Mouse (Mus musculus) stomach, postnatal 0 days (tissue): Measurements from ENCODE around the gene Ldlrad3. TPM values are rescaled to one million over a fixed set of nuclear protein-coding genes. Genes with fewer than 3 reads are reported as not detected.

Experiments
- ATAC-seq: fragments of 200-750 bp; cut with Nextera tagmentation; 2 replicates; pipeline ENCODE4 v1.8.0; 2017; ENCODE audit not compliant: low FRiP score, low TSS enrichment
- DNase-seq: peaks from one replicate; pipeline ENCODE4 v3.0.0-alpha.2; 2016; ENCODE audit warnings: low spot score
- H3K27ac ChIP-seq: fragments of 300-500 bp; sonication (generic); replicated peaks from 2 replicates; pipeline ENCODE4 v1.5.1; 2014; ENCODE audit warnings: mild to moderate bottlenecking, control low read depth
- H3K27me3 ChIP-seq: fragments of 300-500 bp; sonication (generic); 2 replicates; pipeline ENCODE4 v1.6.1; 2014; ENCODE audit warnings: low read length; ENCODE audit not compliant: control insufficient read depth, insufficient read depth
- H3K36me3 ChIP-seq: fragments of 300-500 bp; sonication (generic); 2 replicates; pipeline ENCODE4 v1.6.1; 2014; ENCODE audit warnings: low read length, mixed read lengths; ENCODE audit not compliant: control insufficient read depth, insufficient read depth
- H3K4me1 ChIP-seq: fragments of 300-500 bp; sonication (generic); replicated peaks from 2 replicates; pipeline ENCODE4 v1.6.1; 2014; ENCODE audit warnings: antibody characterized with exemption; ENCODE audit not compliant: control insufficient read depth, insufficient read depth
- H3K4me2 ChIP-seq: fragments of 300-500 bp; sonication (generic); replicated peaks from 2 replicates; pipeline ENCODE4 v1.6.1; 2014; ENCODE audit warnings: low read depth, mild to moderate bottlenecking, control low read depth, moderate library complexity
- H3K4me3 ChIP-seq: fragments of 300-500 bp; sonication (generic); 2 replicates; pipeline ENCODE4 v1.5.1; 2014; ENCODE audit warnings: low read depth, low read length, control low read depth
- H3K9ac ChIP-seq: fragments of 300-500 bp; sonication (generic); 2 replicates; pipeline ENCODE4 v1.6.1; 2014; ENCODE audit warnings: mild to moderate bottlenecking, low read length, control low read depth, mixed read lengths
- H3K9me3 ChIP-seq: fragments of 300-500 bp; sonication (generic); 2 replicates; pipeline ENCODE4 v1.6.1; 2016; ENCODE audit warnings: low read length; ENCODE audit not compliant: control insufficient read depth
- CTCF ChIP-seq: IDR thresholded peaks from 2 replicates; pipeline ENCODE4 v1.5.1; 2016; ENCODE audit warnings: antibody characterized with exemption, low read depth, mild to moderate bottlenecking, moderate library complexity
- EP300 ChIP-seq: optimal IDR thresholded peaks from 2 replicates; pipeline ENCODE3; 2016; ENCODE audit warnings: antibody characterized with exemption
- WGBS: fragments of 180-500 bp; shearing (Covaris S2); extraction: QIAGEN DNeasy Blood & Tissue Kit; methylation state at CpG from one replicate; pipeline ENCODE4 v1.1.7; 2014; 5-methylcytosine and 5-hydroxymethylcytosine counted together
- polyA plus RNA-seq: library from polyadenylated mRNA; unstranded; fragments of >200 nt; fragmentation: Nextera tagmentation; extraction: Ambion mirVana; gene quantifications from 2 replicates; pipeline ENCODE4 v1.2.1, GENCODE M21; 2015

Gene Ldlrad3
- polyA plus RNA-seq, 1 experiment from 2014 or later: 20.5 TPM

- H3K36me3 ChIP-seq: 0 out of 2 replicates have a peak, but pooled peaks cover 2% of the 10 kb centered on the region
- no peak overlapping the region for H3K9ac ChIP-seq
- WGBS: 92% methylated on average over 7 of the region's 7 CpGs
- no peak overlapping the region for H3K4me2 ChIP-seq
- no peak overlapping the region for H3K4me3 ChIP-seq
- TF ChIP-seq CTCF: no peak
- no peak for TF ChIP-seq EP300
- H3K4me1 ChIP-seq: no peaks in the 10 kb centered on the region
- ATAC-seq (no peak), DNase-seq (no peak)
- H3K27ac ChIP-seq: no peak overlapping the region
- no peaks in the 10 kb centered on the region for H3K27me3 ChIP-seq
- H3K9me3 ChIP-seq: no peaks in the 10 kb centered on the region
Observed at GRCm38 (mm10) chr2:102046481-102046880, 139.7 kb downstream of the Ldlrad3 start.

- TF ChIP-seq EP300: no peak
- TF ChIP-seq CTCF: no peak
- WGBS: 86% methylated on average over 5 of the region's 5 CpGs
- no peaks in the 10 kb centered on the region for H3K27me3 ChIP-seq
- no peak overlapping the region for H3K27ac ChIP-seq
- DNase-seq (no peak), ATAC-seq (no peak)
- no peak overlapping the region for H3K4me3 ChIP-seq
- H3K36me3 ChIP-seq: no peaks in the 10 kb centered on the region
- H3K9ac ChIP-seq: no peak overlapping the region
- H3K4me1 ChIP-seq: no peaks in the 10 kb centered on the region
- no peaks in the 10 kb centered on the region for H3K9me3 ChIP-seq
- H3K4me2 ChIP-seq: no peak overlapping the region
Observed at GRCm38 (mm10) chr2:102040456-102040855, 145.7 kb downstream of the Ldlrad3 start.

- no peaks in the 10 kb centered on the region for H3K27me3 ChIP-seq
- H3K4me3 ChIP-seq: no peak overlapping the region
- 59% methylated on average over 2 of the region's 2 CpGs for WGBS
- ATAC-seq (no peak), DNase-seq (no peak)
- H3K9ac ChIP-seq: no peak overlapping the region
- H3K4me2 ChIP-seq: no peak overlapping the region
- no peaks in the 10 kb centered on the region for H3K9me3 ChIP-seq
- H3K27ac ChIP-seq: no peak overlapping the region
- H3K4me1 ChIP-seq: no peaks in the 10 kb centered on the region
- H3K36me3 ChIP-seq: no peaks in the 10 kb centered on the region
- no peak for TF ChIP-seq EP300
- TF ChIP-seq CTCF: no peak
Observed at GRCm38 (mm10) chr2:102040011-102040410, 146.2 kb downstream of the Ldlrad3 start.

GRCm38 (mm10) chr2:102038895-102039667, 147.1 kb downstream of the Ldlrad3 start:
- no peak overlapping the region for H3K4me2 ChIP-seq
- no peaks in the 10 kb centered on the region for H3K27me3 ChIP-seq
- no peak overlapping the region for H3K4me3 ChIP-seq
- no peaks in the 10 kb centered on the region for H3K36me3 ChIP-seq
- ATAC-seq (peak; percentile 8; the same call in 1 of the 2 replicates), DNase-seq (no peak)
- H3K9ac ChIP-seq: no peak overlapping the region
- H3K9me3 ChIP-seq: no peaks in the 10 kb centered on the region
- H3K4me1 ChIP-seq: no peaks in the 10 kb centered on the region
- no peak overlapping the region for H3K27ac ChIP-seq
- TF ChIP-seq EP300: no peak
- peak; percentile 39 for TF ChIP-seq CTCF
- WGBS: 73% methylated on average over 7 of the region's 7 CpGs

- Histone ChIP-seq H3K9me3 (no peaks in the 10 kb centered on the region), H3K4me2 (no peak overlapping the region), H3K9ac (no peak overlapping the region), H3K27me3 (no peaks in the 10 kb centered on the region), H3K4me1 (no peaks in the 10 kb centered on the region), H3K27ac (no peak overlapping the region), H3K36me3 (no peaks in the 10 kb centered on the region), H3K4me3 (no peak overlapping the region)
- DNase-seq (peak; percentile 63), ATAC-seq (peak; percentile 82)
- WGBS: 42% methylated on average over 10 of the region's 10 CpGs
- TF ChIP-seq CTCF (no peak), EP300 (no peak)
Observed at GRCm38 (mm10) chr2:102038229-102038894, 147.8 kb downstream of the Ldlrad3 start.
